Mouse (Mus musculus): Measurements from ENCODE around the gene Cbx5. TPM values are rescaled to one million over a fixed set of nuclear protein-coding genes. Genes with fewer than 3 reads are reported as not detected.
A peak's percentile ranks its signal among the peaks of the same experiment; 100 is the strongest.

Gene Cbx5
- total RNA-seq, 2 experiments from 2014 or later: 181 to 188 TPM

GRCm38 (mm10) chr15:103216052-103216451, 23.6 kb downstream of the Cbx5 start:
- no peak for DNase-seq (ENCODE audit: low spot score in 2 of 2)

GRCm38 (mm10) chr15:103214971-103215907, 24.4 kb downstream of the Cbx5 start:
- DNase-seq (ENCODE audit: low spot score in 2 of 2): peak; percentile 87 to 92

GRCm38 (mm10) chr15:103214149-103214548, 25.5 kb downstream of the Cbx5 start:
- no peak for DNase-seq (ENCODE audit: low spot score in 2 of 2)

GRCm38 (mm10) chr15:103205156-103205555, 34.5 kb downstream of the Cbx5 start:
- DNase-seq (ENCODE audit: low spot score in 2 of 2): no peak

GRCm38 (mm10) chr15:103202088-103202793, 37.4 kb downstream of the Cbx5 start:
- DNase-seq (ENCODE audit: low spot score in 2 of 2): no peak

GRCm38 (mm10) chr15:103197785-103198184, 41.8 kb downstream of the Cbx5 start:
- DNase-seq (ENCODE audit: low spot score in 2 of 2): no peak

- no peak for DNase-seq (ENCODE audit: low spot score in 2 of 2)
Observed at GRCm38 (mm10) chr15:103196835-103197234, 42.8 kb downstream of the Cbx5 start.

GRCm38 (mm10) chr15:103193606-103194005, 46.0 kb downstream of the Cbx5 start:
- no peak for DNase-seq (ENCODE audit: low spot score in 2 of 2)

- DNase-seq (ENCODE audit: low spot score in 2 of 2): peak; percentile 68 to 74
Observed at GRCm38 (mm10) chr15:103190531-103191462, 48.8 kb downstream of the Cbx5 start.

GRCm38 (mm10) chr15:103190083-103190482, 49.5 kb downstream of the Cbx5 start:
- DNase-seq (ENCODE audit: low spot score in 2 of 2): no peak

GRCm38 (mm10) chr15:103187803-103188202, 51.8 kb downstream of the Cbx5 start:
- DNase-seq (ENCODE audit: low spot score in 2 of 2): no peak

GRCm38 (mm10) chr15:103185462-103186198, 54.0 kb downstream of the Cbx5 start:
- peak; percentile 59 to 77 for DNase-seq (ENCODE audit: low spot score in 2 of 2)

GRCm38 (mm10) chr15:103183651-103184610, 55.7 kb downstream of the Cbx5 start:
- DNase-seq (ENCODE audit: low spot score in 2 of 2): peak; percentile 47 to 62

- DNase-seq (ENCODE audit: low spot score in 2 of 2): peak; percentile 72 to 76
Observed at GRCm38 (mm10) chr15:103183135-103183534, 56.5 kb downstream of the Cbx5 start.

- DNase-seq (ENCODE audit: low spot score in 2 of 2): peak; percentile 80 to 88
Observed at GRCm38 (mm10) chr15:103182166-103182790, 57.3 kb downstream of the Cbx5 start.

GRCm38 (mm10) chr15:103180406-103180805, 59.2 kb downstream of the Cbx5 start:
- no peak for DNase-seq (ENCODE audit: low spot score in 2 of 2)

- no peak for DNase-seq (ENCODE audit: low spot score in 2 of 2)
Observed at GRCm38 (mm10) chr15:103178767-103179166, 60.8 kb downstream of the Cbx5 start.

GRCm38 (mm10) chr15:103178137-103178536, 61.5 kb downstream of the Cbx5 start:
- DNase-seq (ENCODE audit: low spot score in 2 of 2): peak in 1 of 2 experiments; percentile 58

GRCm38 (mm10) chr15:103177611-103178041, 62.0 kb downstream of the Cbx5 start:
- no peak for DNase-seq (ENCODE audit: low spot score in 2 of 2)

Data from layer of hippocampus, postnatal 10 days (tissue).